Mouse (Mus musculus) hematopoietic stem cell, adult 5-6 weeks (primary cell): ENCODE data around the gene Pacsin2. TPM values are rescaled to one million over a fixed set of nuclear protein-coding genes. Genes with fewer than 3 reads are reported as not detected.
A peak's percentile ranks its signal among the peaks of the same experiment; 100 is the strongest.

Experiments used
- ATAC-seq, 2 experiments: fragments of 125-278 bp in 1 of 2; replicated peaks in 1 of 2; 2 replicates each; pipeline ENCODE4 v1.8.0; 2016 to 2017; ENCODE audit warnings: inconsistent platforms in 2 of 2, mild to moderate bottlenecking in 2 of 2, moderate number of reproducible peaks in 2 of 2, low read depth in 1 of 2, moderate TSS enrichment in 1 of 2; ENCODE audit not compliant: low FRiP score in 2 of 2, poor library complexity in 2 of 2, severe bottlenecking in 2 of 2, insufficient read depth in 1 of 2, low TSS enrichment in 1 of 2
- total RNA-seq: library from RNA; stranded (forward); fragments of 172-1452, 232-1000 nt; gene quantifications from 2 replicates; pipeline ENCODE4 v1.2.3, GENCODE M21; 2017

Pacsin2 gene
- total RNA-seq, 1 experiment from 2014 or later, result 83.5 TPM

GRCm38 (mm10) chr15:83483482-83483881 is 19.1 kb upstream of the Pacsin2 start:
- ATAC-seq, result no peak; a peak in 1 of 4 replicates

GRCm38 (mm10) chr15:83482645-83483224 is 18.3 kb upstream of the Pacsin2 start:
- ATAC-seq, result peak; percentile 33 to 54; a peak in 1 of 4 replicates

GRCm38 (mm10) chr15:83481236-83481780 is 16.9 kb upstream of the Pacsin2 start:
- no peak for ATAC-seq

GRCm38 (mm10) chr15:83479818-83480217 is 15.4 kb upstream of the Pacsin2 start:
- ATAC-seq, result no peak

- ATAC-seq, result no peak
These were observed 13.7 kb upstream of the Pacsin2 start for GRCm38 (mm10) chr15:83478096-83478495.

GRCm38 (mm10) chr15:83476593-83477273 is 12.3 kb upstream of the Pacsin2 start:
- no peak for ATAC-seq

- ATAC-seq, result 0 out of 4 replicates have a peak, but pooled peaks of 1 of the 2 experiments have one; percentile 40
These were observed 10.0 kb upstream of the Pacsin2 start for GRCm38 (mm10) chr15:83474466-83474836.

- peak; percentile 95 for ATAC-seq
These were observed 9.5 kb upstream of the Pacsin2 start for GRCm38 (mm10) chr15:83473832-83474465.

GRCm38 (mm10) chr15:83473251-83473650 is 8.8 kb upstream of the Pacsin2 start:
- no peak; a peak in 1 of 4 replicates for ATAC-seq

GRCm38 (mm10) chr15:83471476-83471875 is 7.1 kb upstream of the Pacsin2 start:
- ATAC-seq, result no peak

GRCm38 (mm10) chr15:83470443-83470842 is 6.0 kb upstream of the Pacsin2 start:
- ATAC-seq, result no peak

GRCm38 (mm10) chr15:83469279-83469821 is 4.9 kb upstream of the Pacsin2 start:
- ATAC-seq, result no peak

- no peak for ATAC-seq
These were observed 3.0 kb upstream of the Pacsin2 start for GRCm38 (mm10) chr15:83467232-83467966.

- ATAC-seq, result no peak
These were observed 1.9 kb upstream of the Pacsin2 start for GRCm38 (mm10) chr15:83466331-83466730.

- ATAC-seq, result peak; percentile 19 to 25; a peak in 1 of 4 replicates
These were observed 672 bp upstream of the Pacsin2 start for GRCm38 (mm10) chr15:83464905-83465650.

GRCm38 (mm10) chr15:83463369-83464082 is 880 bp downstream of the Pacsin2 start:
- no peak for ATAC-seq
